Mouse (Mus musculus) lung, adult 2 months (tissue): ENCODE measurements at regions not wholly inside any gene's neighbourhood (a gene's known extent, or its start where the extent isn't known, plus 50 kb on each side); places are given as distances from the start of the nearest gene placed in this dataset.

Experiments
- CTCF ChIP-seq: fragments of 200-500 bp; IDR thresholded peaks from 2 replicates; pipeline ENCODE4 v1.5.1; 2011; ENCODE audit warnings: mild to moderate bottlenecking, low read length, control low read depth; ENCODE audit not compliant: insufficient read depth
- POLR2A ChIP-seq: fragments of 200-500 bp; IDR thresholded peaks from 2 replicates; pipeline ENCODE4 v1.6.1; 2011; ENCODE audit warnings: low read depth, mild to moderate bottlenecking, control low read depth, low read length, borderline replicate concordance; ENCODE audit errors: extremely low read depth

DNA sequence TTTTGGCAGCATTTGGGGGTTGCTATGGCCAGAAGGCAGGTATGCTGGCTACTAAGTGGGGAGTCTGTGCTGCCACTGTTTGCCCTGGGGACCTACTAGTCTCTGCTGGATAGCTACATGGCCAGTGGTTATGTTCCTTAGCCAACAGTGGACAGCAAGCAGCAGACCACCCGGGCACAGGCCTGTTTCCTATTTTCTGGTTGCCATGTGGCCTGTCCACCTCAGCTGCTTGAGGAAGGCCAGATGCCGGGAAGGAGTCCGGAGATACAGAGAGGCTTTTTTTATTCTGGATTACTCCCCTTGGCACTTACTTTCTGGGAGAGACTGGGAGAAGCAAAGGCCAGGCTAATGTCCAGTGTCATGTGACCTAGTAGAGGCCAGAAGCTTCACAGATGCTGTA is 219.4 kb downstream of the 1500009L16Rik start:
- TF ChIP-seq POLR2A, result no peak
- TF ChIP-seq CTCF, result no peak
